Mouse (Mus musculus): ENCODE data around the gene Gnb2.
A peak's percentile ranks its signal among the peaks of the same experiment; 100 is the strongest.

DNA sequence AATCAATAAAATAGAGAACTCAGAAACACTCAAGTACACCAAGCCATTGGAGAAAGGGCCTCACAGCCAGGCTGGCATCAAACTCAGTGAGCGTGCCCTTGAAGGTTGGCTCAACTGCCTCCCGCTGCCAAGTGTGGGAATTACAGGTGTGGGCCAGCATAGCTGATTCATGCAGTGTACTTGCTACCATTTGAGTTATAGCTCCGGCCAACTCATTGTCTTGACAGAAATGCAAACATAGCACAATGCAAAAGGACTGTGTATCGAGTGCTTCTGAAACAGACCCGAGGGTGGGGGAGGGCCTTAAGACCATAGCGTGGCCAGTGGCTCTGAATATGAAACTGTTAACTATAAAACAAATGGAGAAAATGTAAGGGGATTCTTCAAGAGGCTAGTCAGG is 29.3 kb downstream of the Gnb2 start:
- TF ChIP-seq HCFC1 (IDR thresholded peaks at IDR 0.05; ENCODE audit: low read depth, low read length) (no peak), SMC3 (IDR thresholded peaks at IDR 0.05; ENCODE audit: low read depth, low read length) (no peak; the same call in 1 of the 2 replicates), GATA1 (IDR thresholded peaks at IDR 0.05; ENCODE audit: low read depth, low read length) (no peak), POLR2A (IDR thresholded peaks at IDR 0.05; ENCODE audit: control insufficient read depth in 1 of 2, insufficient read depth in 1 of 2, low read depth in 1 of 2, low read length in 2 of 2, poor library complexity in 1 of 2) (no peak), CTCF (IDR thresholded peaks at IDR 0.05 in 2 of 3, conservative IDR thresholded peaks at IDR 0.05 in 1 of 3; ENCODE audit: control insufficient read depth in 1 of 3, insufficient read depth in 1 of 3, low read depth in 2 of 3, low read length in 3 of 3, poor library complexity in 1 of 3, severe bottlenecking in 1 of 3) (peak; percentile 23 to 34 (median 28); a peak in 3 of 6 replicates), RCOR1 (IDR thresholded peaks at IDR 0.05; ENCODE audit: low read depth, low read length) (no peak)
